Mouse (Mus musculus) hindbrain, postnatal 0 days (tissue): ENCODE results near the gene Rpp38. TPM values are rescaled to one million over a fixed set of nuclear protein-coding genes. Genes with fewer than 3 reads are reported as not detected.

Experiments used
- ATAC-seq: fragments of 200-750 bp; cut with Nextera tagmentation; 2 replicates; pipeline ENCODE4 v1.8.0; 2017; ENCODE audit warnings: mild to moderate bottlenecking, moderate TSS enrichment, moderate library complexity
- DNase-seq: peaks from one replicate; pipeline ENCODE4 v3.0.0-alpha.2; 2015; ENCODE audit warnings: low spot score
- H3K27ac ChIP-seq: fragments of 300-500 bp; sonication (generic); 2 replicates; pipeline ENCODE4 v1.5.1; 2014; ENCODE audit warnings: mild to moderate bottlenecking
- H3K27me3 ChIP-seq: fragments of 300-500 bp; sonication (generic); 2 replicates; pipeline ENCODE4 v1.6.1; 2014; ENCODE audit warnings: low read length, mixed read lengths; ENCODE audit not compliant: insufficient read depth
- H3K36me3 ChIP-seq: fragments of 300-500 bp; sonication (generic); 2 replicates; pipeline ENCODE4 v1.6.1; 2014; ENCODE audit warnings: low read length, mixed read lengths; ENCODE audit not compliant: insufficient read depth
- H3K4me1 ChIP-seq: fragments of 300-500 bp; sonication (generic); 2 replicates; pipeline ENCODE4 v1.6.1; 2014; ENCODE audit warnings: antibody characterized with exemption, low read length, mixed read lengths; ENCODE audit not compliant: insufficient read depth
- H3K4me2 ChIP-seq: fragments of 300-500 bp; sonication (generic); 2 replicates; pipeline ENCODE4 v1.6.1; 2014; ENCODE audit warnings: low read depth, mild to moderate bottlenecking, low read length, moderate library complexity, mixed read lengths
- H3K4me3 ChIP-seq: fragments of 300-500 bp; sonication (generic); 2 replicates; pipeline ENCODE4 v1.5.1; 2014; ENCODE audit warnings: low read length
- H3K9ac ChIP-seq: fragments of 300-500 bp; sonication (generic); replicated peaks from 2 replicates; pipeline ENCODE4 v1.6.1; 2014; ENCODE audit warnings: mild to moderate bottlenecking, low read length, moderate library complexity, mixed read lengths
- H3K9me3 ChIP-seq: fragments of 300-500 bp; sonication (generic); 2 replicates; pipeline ENCODE4 v1.6.1; 2016; ENCODE audit warnings: low read length, mixed read lengths
- CTCF ChIP-seq: IDR thresholded peaks from 2 replicates; pipeline ENCODE4 v1.5.1; 2016; ENCODE audit warnings: antibody characterized with exemption, control low read depth, low read depth
- WGBS: fragments of 180-500 bp; shearing (Covaris S2); extraction: QIAGEN DNeasy Blood & Tissue Kit; methylation state at CpG from one replicate; pipeline ENCODE4 v1.1.7; 2014; 5-methylcytosine and 5-hydroxymethylcytosine counted together
- polyA plus RNA-seq: library from polyadenylated mRNA; unstranded; fragments of >200 nt; fragmentation: Nextera tagmentation; extraction: Ambion mirVana; gene quantifications from 2 replicates; pipeline ENCODE4 v1.2.1, GENCODE M21; 2015
- total RNA-seq: library from RNA; depleted of rRNA; stranded (reverse); fragments of >200 nt; gene quantifications from 2 replicates; pipeline ENCODE4 v1.2.3, GENCODE M21; 2014; rRNA removed

The Rpp38 gene
- total and polyA plus RNA-seq, 2 experiments from 2014 or later: 7.0 to 7.1 TPM

- WGBS: 10% methylated on average over 12 of the region's 12 CpGs
- Histone ChIP-seq H3K9me3 (no peaks in the 10 kb centered on the region), H3K27me3 (no peaks in the 10 kb centered on the region), H3K4me2 (peak overlapping the region; percentile 65), H3K9ac (peak overlapping the region; percentile 72), H3K4me1 (peaks cover 4% of the 10 kb centered on the region), H3K27ac (peak overlapping the region; percentile 98), H3K4me3 (peak overlapping the region; percentile 95), H3K36me3 (no peaks in the 10 kb centered on the region)
- DNase-seq (no peak), ATAC-seq (no peak)
- no peak for TF ChIP-seq CTCF
Measured at GRCm38 (mm10) chr2:3282866-3283601, 49.4 kb downstream of the Rpp38 start.

- Histone ChIP-seq H3K9me3 (no peaks in the 10 kb centered on the region), H3K4me1 (peaks cover 4% of the 10 kb centered on the region), H3K4me2 (no peak overlapping the region), H3K4me3 (no peak overlapping the region), H3K27ac (no peak overlapping the region), H3K9ac (no peak overlapping the region), H3K27me3 (no peaks in the 10 kb centered on the region), H3K36me3 (no peaks in the 10 kb centered on the region)
- ATAC-seq (no peak), DNase-seq (no peak)
- TF ChIP-seq CTCF: no peak
- WGBS: 82% methylated on average over 4 of the region's 4 CpGs
Measured at GRCm38 (mm10) chr2:3281311-3281710, 51.1 kb downstream of the Rpp38 start.

Other genes starting within 250 kb of the Rpp38 start
- 56.5 and 60.3 TPM in 2 replicates for gene Fam171a1, start 218.4 kb downstream of the Rpp38 start, total RNA-seq
- gene Fam171a1, start 218.4 kb downstream of the Rpp38 start, polyA plus RNA-seq: 32.7 and 35.4 TPM in 2 replicates
- gene Nmt2, start 48.4 kb downstream of the Rpp38 start, total RNA-seq: 55.2 and 69.3 TPM in 2 replicates
- gene Nmt2, start 48.4 kb downstream of the Rpp38 start, polyA plus RNA-seq: 104 and 106 TPM in 2 replicates
- gene Acbd7, start 3.5 kb upstream of the Rpp38 start, total RNA-seq: 3.0 TPM in 1 of 2 replicates, not detected in the other
- gene Acbd7, start 3.5 kb upstream of the Rpp38 start, polyA plus RNA-seq: 9.0 and 9.2 TPM in 2 replicates
- not detected in 2 replicates for gene Olah, start 64.6 kb upstream of the Rpp38 start, total RNA-seq
- gene Olah, start 64.6 kb upstream of the Rpp38 start, polyA plus RNA-seq: 0.20 TPM in 1 of 2 replicates, not detected in the other
- gene Meig1, start 90.0 kb upstream of the Rpp38 start, total RNA-seq: 3.0 and 6.4 TPM in 2 replicates
- gene Meig1, start 90.0 kb upstream of the Rpp38 start, polyA plus RNA-seq: 12.4 and 15.8 TPM in 2 replicates
- 6.8 and 9.6 TPM in 2 replicates for gene Dclre1c, start 91.5 kb upstream of the Rpp38 start, total RNA-seq
- gene Dclre1c, start 91.5 kb upstream of the Rpp38 start, polyA plus RNA-seq: 8.1 and 8.5 TPM in 2 replicates
- gene Suv39h2, start 142.4 kb upstream of the Rpp38 start, total RNA-seq: 5.4 and 6.2 TPM in 2 replicates
- 7.9 and 8.9 TPM in 2 replicates for gene Suv39h2, start 142.4 kb upstream of the Rpp38 start, polyA plus RNA-seq
- gene Gm45902, start 180.1 kb upstream of the Rpp38 start, total RNA-seq: 8.8 and 10.6 TPM in 2 replicates
- 5.2 and 5.5 TPM in 2 replicates for gene Gm45902, start 180.1 kb upstream of the Rpp38 start, polyA plus RNA-seq
- gene Hspa14, start 180.2 kb upstream of the Rpp38 start, total RNA-seq: 40.3 and 61.0 TPM in 2 replicates
- gene Hspa14, start 180.2 kb upstream of the Rpp38 start, polyA plus RNA-seq: 56.6 and 58.8 TPM in 2 replicates
- 0.32 and 1.1 TPM in 2 replicates for gene Cdnf, start 180.4 kb upstream of the Rpp38 start, total RNA-seq
- gene Cdnf, start 180.4 kb upstream of the Rpp38 start, polyA plus RNA-seq: 0.38 and 0.47 TPM in 2 replicates
- 34.0 and 41.3 TPM in 2 replicates for gene Fam107b, start 237.8 kb upstream of the Rpp38 start, total RNA-seq
- 21.0 and 23.6 TPM in 2 replicates for gene Fam107b, start 237.8 kb upstream of the Rpp38 start, polyA plus RNA-seq